Mouse (Mus musculus) liver, embryonic 14 days (tissue): ENCODE results near the gene Upb1. TPM values are rescaled to one million over a fixed set of nuclear protein-coding genes. Genes with fewer than 3 reads are reported as not detected.

Experiments
- polyA plus RNA-seq: library from polyadenylated mRNA; depleted of rRNA; stranded (reverse); fragments of >200 nt; gene quantifications from 2 replicates; pipeline ENCODE4 v1.2.3, GENCODE M21; 2012; rRNA removed

The Upb1 gene
- 7.2 and 9.0 TPM in 2 replicates for polyA plus RNA-seq

GRCm38 (mm10) chr10:75400958-75401357 lies at the start of gene Upb1:
Upb1 (plus strand) TSS chr10:75401115.

Other genes starting within 250 kb of the Upb1 start
- gene Specc1l, start 189.0 kb upstream of the Upb1 start, polyA plus RNA-seq: 4.4 and 4.5 TPM in 2 replicates
- gene Adora2a, start 84.2 kb upstream of the Upb1 start, polyA plus RNA-seq: 1.5 and 1.7 TPM in 2 replicates
- gene Snrpd3, start 116.4 kb downstream of the Upb1 start, polyA plus RNA-seq: 66.4 and 69.6 TPM in 2 replicates
- gene Gucd1, start 116.9 kb downstream of the Upb1 start, polyA plus RNA-seq: 32.2 and 39.4 TPM in 2 replicates
- 0.02 and 0.07 TPM in 2 replicates for gene Lrrc75b, start 159.2 kb downstream of the Upb1 start, polyA plus RNA-seq
- gene Ggt1, start 160.5 kb downstream of the Upb1 start, polyA plus RNA-seq: 3.9 and 4.7 TPM in 2 replicates
- gene Ggt5, start 188.2 kb downstream of the Upb1 start, polyA plus RNA-seq: 0.52 TPM in 2 replicates
- 0.94 and 1.1 TPM in 2 replicates for gene Susd2, start 242.9 kb downstream of the Upb1 start, polyA plus RNA-seq